Mouse (Mus musculus): ENCODE results near the gene Igsf11. TPM values are rescaled to one million over a fixed set of nuclear protein-coding genes. Genes with fewer than 3 reads are reported as not detected.

Igsf11 gene
- 4.3 and 8.9 TPM in 2 replicates for polyA plus RNA-seq (2015; fragmentation: Nextera tagmentation; extraction: Ambion mirVana)

GRCm38 (mm10) chr16:38892371-38892770 is at the start of gene Igsf11:
TSS of gene Igsf11 (plus strand) at chr16:38892671.

Other genes with a start within 250 kb of the Igsf11 start
- 4.9 and 6.6 TPM in 2 replicates for gene Arhgap31, start 179.4 kb upstream of the Igsf11 start, polyA plus RNA-seq (2015; fragmentation: Nextera tagmentation; extraction: Ambion mirVana)
- gene B4galt4, start 150.4 kb upstream of the Igsf11 start, polyA plus RNA-seq (2015; fragmentation: Nextera tagmentation; extraction: Ambion mirVana), result 20.0 and 20.8 TPM in 2 replicates
- gene Upk1b, start 92.3 kb upstream of the Igsf11 start, polyA plus RNA-seq (2015; fragmentation: Nextera tagmentation; extraction: Ambion mirVana), result 19.0 and 19.5 TPM in 2 replicates
- not detected in 2 replicates for gene 4930435E12Rik, start 63.9 kb upstream of the Igsf11 start, polyA plus RNA-seq (2015; fragmentation: Nextera tagmentation; extraction: Ambion mirVana)

All from adrenal gland, postnatal 0 days (tissue).